14 mouse cellular contexts compared by ENCODE assay signal in genomic region chr16:32108170-32108569, GRCm38 (mm10). TPM values are rescaled to one million over a fixed set of nuclear protein-coding genes. Genes with fewer than 3 reads are reported as not detected.
DNase-seq lines count a peak whose midpoint lies in the region; ATAC-seq and TF ChIP-seq lines count a peak whose summit lies in the region.
"Had no signal": no experiment of that assay in that cellular context is flagged by ENCODE, and none has a peak within 500 bp of the region (broad histone marks: within the 10 kb centered on the region; RNA-seq: fewer than 3 reads in every experiment).

No protein-coding gene starts in this region.

- peaks cover 26% of the 10 kb centered on the region; the same call in 1 of the 2 replicates for H3K36me3 ChIP-seq in heart, postnatal 0 days (replicated peaks; ENCODE audit: control insufficient read depth, insufficient read depth, low read length)
- no peaks in the 10 kb centered on the region; the same call in 1 of the 2 replicates for H3K36me3 ChIP-seq in spleen, adult 2 months (ENCODE audit: control insufficient read depth, insufficient read depth, low read length)
- peaks cover 21% of the 10 kb centered on the region for H3K36me3 ChIP-seq in midbrain, embryonic 15.5 days (replicated peaks)

- H3K9me3 ChIP-seq in heart, postnatal 0 days (replicated peaks; ENCODE audit: control insufficient read depth, low read length) = no peaks in the 10 kb centered on the region; the same call in 1 of the 2 replicates
- H3K9me3 ChIP-seq in midbrain, embryonic 15.5 days = no peaks in the 10 kb centered on the region

- no peak overlapping the region for H3K4me2 ChIP-seq in heart, postnatal 0 days (ENCODE audit: low read depth, low read length)
- H3K4me2 ChIP-seq in midbrain, embryonic 15.5 days = no peak overlapping the region
- H3K4me2 ChIP-seq: hindbrain, embryonic 14.5 days; lung, embryonic 14.5 days had no signal

- no peak for TF ChIP-seq POLR2A in spleen, adult 2 months (IDR thresholded peaks at IDR 0.05; ENCODE audit: low read depth, low read length)

- no peak for TF ChIP-seq CTCF in heart, postnatal 0 days (IDR thresholded peaks at IDR 0.05; ENCODE audit: low read depth)
- TF ChIP-seq CTCF in spleen, adult 2 months (IDR thresholded peaks at IDR 0.05; ENCODE audit: extremely low read depth, insufficient read depth, insufficient read length, insufficient replicate concordance) = peak; percentile 64; the same call in 1 of the 2 replicates

- TF ChIP-seq EP300 in heart, postnatal 0 days (IDR thresholded peaks at IDR 0.05; ENCODE audit: low read depth) = no peak

- H3K27ac ChIP-seq in heart, postnatal 0 days (ENCODE audit: low read depth) = peak overlapping the region; percentile 30; the same call in 1 of the 2 replicates
- peak overlapping the region; percentile 71 for H3K27ac ChIP-seq in spleen, adult 2 months (ENCODE audit: insufficient read depth, low read length)
- no peak overlapping the region for H3K27ac ChIP-seq in midbrain, embryonic 15.5 days
- H3K27ac ChIP-seq: hindbrain, embryonic 14.5 days had no signal

- no peak overlapping the region for H3K9ac ChIP-seq in heart, postnatal 0 days (replicated peaks; ENCODE audit: low read depth, low read length)
- no peak overlapping the region for H3K9ac ChIP-seq in midbrain, embryonic 15.5 days
- H3K9ac ChIP-seq: hindbrain, embryonic 14.5 days; lung, embryonic 14.5 days had no signal

- H3K4me3 ChIP-seq in heart, postnatal 0 days (ENCODE audit: low read depth, low read length) = no peak overlapping the region
- 0 out of 2 replicates have a peak overlapping the region, but pooled peaks have one; percentile 1 for H3K4me3 ChIP-seq in spleen, adult 2 months (ENCODE audit: extremely low read depth, insufficient read depth, insufficient read length)
- H3K4me3 ChIP-seq in midbrain, embryonic 15.5 days = no peak overlapping the region

- H3K27me3 ChIP-seq in heart, postnatal 0 days (ENCODE audit: control insufficient read depth, insufficient read depth, low read length) = no peaks in the 10 kb centered on the region
- H3K27me3 ChIP-seq in spleen, adult 2 months (ENCODE audit: control insufficient read depth, insufficient read depth, low read length) = no peaks in the 10 kb centered on the region
- H3K27me3 ChIP-seq in midbrain, embryonic 15.5 days (replicated peaks) = no peaks in the 10 kb centered on the region

- DNase-seq in heart, postnatal 0 days (ENCODE audit: low spot score) = no peak
- DNase-seq in heart, adult 11 months = no peak
- DNase-seq in spleen, adult 2 months (ENCODE audit: low read depth in 1 of 2, low spot score in 2 of 2) = peak in 1 of 2 experiments; percentile 51
- no peak for DNase-seq in spleen, postnatal 4 days (ENCODE audit: low spot score in 2 of 2)
- no peak for DNase-seq in frontal cortex, postnatal 25 days (ENCODE audit: low spot score in 2 of 2)
- no peak for DNase-seq in neural tube, embryonic 10.5 days (ENCODE audit: extremely low spot score, low spot score)
- DNase-seq: embryo, embryonic 11 days; heart, adult 18-20 months; lung, embryonic 14.5 days; right cerebral cortex, adult 18-20 months had no signal

- ATAC-seq in heart, postnatal 0 days (ENCODE audit: insufficient read depth, low read depth) = no peak
- 0 out of 2 replicates have a peak, but pooled peaks have one; percentile 48 for ATAC-seq in megakaryocyte-erythroid progenitor cell, adult 5-6 weeks (replicated peaks; ENCODE audit: low FRiP score, low TSS enrichment, poor library complexity, severe bottlenecking)
- ATAC-seq in midbrain, embryonic 15.5 days (replicated peaks) = no peak

- no peaks in the 10 kb centered on the region for H3K4me1 ChIP-seq in heart, postnatal 0 days (ENCODE audit: control insufficient read depth, insufficient read depth)
- H3K4me1 ChIP-seq in spleen, adult 2 months (ENCODE audit: control insufficient read depth, insufficient read depth, insufficient read length) = peaks cover 10% of the 10 kb centered on the region; the same call in 1 of the 2 replicates
- H3K4me1 ChIP-seq in midbrain, embryonic 15.5 days = no peaks in the 10 kb centered on the region

- WGBS in heart, postnatal 0 days = 70% methylated on average over 7 of the region's 7 CpGs
- 15% methylated on average over 7 of the region's 7 CpGs for WGBS in spleen, adult 2 months
- WGBS in midbrain, embryonic 15.5 days = 84% methylated on average over 7 of the region's 7 CpGs

RNA-seq across cellular contexts. Expression of gene Cep19, which starts 8.6 kb away (rescaled TPM):
- total RNA-seq in heart, postnatal 0 days (2014; rRNA removed; ENCODE audit: low replicate concordance) = 4.2 and 12.1 TPM in 2 replicates
- polyA plus RNA-seq in heart, postnatal 0 days (2015; fragmentation: Nextera tagmentation; extraction: Ambion mirVana) = 19.6 and 20.1 TPM in 2 replicates
- polyA plus RNA-seq in spleen, adult 2 months (2012; rRNA removed) = 4.2 and 4.7 TPM in 2 replicates
- total RNA-seq in megakaryocyte-erythroid progenitor cell, adult 5-6 weeks (2014; fragmentation: Nextera tagmentation) = 8.0 and 11.6 TPM in 2 replicates
- 11.7 and 19.5 TPM in 2 replicates for total RNA-seq in megakaryocyte-erythroid progenitor cell, adult 5-6 weeks (2017)
- polyA plus RNA-seq in midbrain, embryonic 15.5 days (2015; fragmentation: Nextera tagmentation; extraction: Ambion mirVana) = 43.2 and 45.2 TPM in 2 replicates

RNA-seq across cellular contexts. Expression of gene Pigx, which starts 8.6 kb away (rescaled TPM):
- 35.8 and 44.9 TPM in 2 replicates for total RNA-seq in heart, postnatal 0 days (2014; rRNA removed; ENCODE audit: low replicate concordance)
- 61.0 and 63.7 TPM in 2 replicates for polyA plus RNA-seq in heart, postnatal 0 days (2015; fragmentation: Nextera tagmentation; extraction: Ambion mirVana)
- polyA plus RNA-seq in spleen, adult 2 months (2012; rRNA removed) = 18.1 and 22.7 TPM in 2 replicates
- total RNA-seq in megakaryocyte-erythroid progenitor cell, adult 5-6 weeks (2014; fragmentation: Nextera tagmentation) = 31.9 and 53.7 TPM in 2 replicates
- 24.8 and 43.2 TPM in 2 replicates for total RNA-seq in megakaryocyte-erythroid progenitor cell, adult 5-6 weeks (2017)
- 106 and 109 TPM in 2 replicates for polyA plus RNA-seq in midbrain, embryonic 15.5 days (2015; fragmentation: Nextera tagmentation; extraction: Ambion mirVana)

RNA-seq across cellular contexts. Expression of gene Pak2, which starts 29.0 kb away (rescaled TPM):
- total RNA-seq in heart, postnatal 0 days (2014; rRNA removed; ENCODE audit: low replicate concordance) = 21.3 and 25.8 TPM in 2 replicates
- polyA plus RNA-seq in heart, postnatal 0 days (2015; fragmentation: Nextera tagmentation; extraction: Ambion mirVana) = 16.3 and 19.1 TPM in 2 replicates
- polyA plus RNA-seq in spleen, adult 2 months (2012; rRNA removed) = 16.8 and 18.8 TPM in 2 replicates
- total RNA-seq in megakaryocyte-erythroid progenitor cell, adult 5-6 weeks (2014; fragmentation: Nextera tagmentation) = 29.9 and 48.9 TPM in 2 replicates
- total RNA-seq in megakaryocyte-erythroid progenitor cell, adult 5-6 weeks (2017) = 39.2 and 44.8 TPM in 2 replicates
- 36.2 and 37.6 TPM in 2 replicates for polyA plus RNA-seq in midbrain, embryonic 15.5 days (2015; fragmentation: Nextera tagmentation; extraction: Ambion mirVana)

RNA-seq across cellular contexts. Expression of gene Nrros, which starts 57.2 kb away (rescaled TPM):
- 13.4 and 16.6 TPM in 2 replicates for total RNA-seq in heart, postnatal 0 days (2014; rRNA removed; ENCODE audit: low replicate concordance)
- 6.1 and 6.8 TPM in 2 replicates for polyA plus RNA-seq in heart, postnatal 0 days (2015; fragmentation: Nextera tagmentation; extraction: Ambion mirVana)
- polyA plus RNA-seq in spleen, adult 2 months (2012; rRNA removed) = 105 and 133 TPM in 2 replicates
- total RNA-seq in megakaryocyte-erythroid progenitor cell, adult 5-6 weeks (2014; fragmentation: Nextera tagmentation) = 40.4 and 53.3 TPM in 2 replicates
- 33.4 and 40.3 TPM in 2 replicates for total RNA-seq in megakaryocyte-erythroid progenitor cell, adult 5-6 weeks (2017)
- polyA plus RNA-seq in midbrain, embryonic 15.5 days (2015; fragmentation: Nextera tagmentation; extraction: Ambion mirVana) = 8.4 and 8.6 TPM in 2 replicates
- polyA plus RNA-seq: C2C12 had no signal
